Mouse (Mus musculus) T-helper 17 cell (primary cell): ENCODE data around the gene D930048N14Rik.
"Not testable (repeated sequence)": the region's sequence is repeated elsewhere in the genome, so short reads cannot be mapped to it uniquely, and the experiment has no call there.

Experiments
- in situ Hi-C, 2 experiments: fragments of 300-600 bp; cut with MboI, MseI; formaldehyde crosslinking; loops; 1 replicate in 1 of 2; 2 replicates in 1 of 2; pipeline ENCODE4 v1.15.1; 2025; ENCODE audit warnings: high pct_unique_total_duplicates in 2 of 2

D930048N14Rik gene

DNA sequence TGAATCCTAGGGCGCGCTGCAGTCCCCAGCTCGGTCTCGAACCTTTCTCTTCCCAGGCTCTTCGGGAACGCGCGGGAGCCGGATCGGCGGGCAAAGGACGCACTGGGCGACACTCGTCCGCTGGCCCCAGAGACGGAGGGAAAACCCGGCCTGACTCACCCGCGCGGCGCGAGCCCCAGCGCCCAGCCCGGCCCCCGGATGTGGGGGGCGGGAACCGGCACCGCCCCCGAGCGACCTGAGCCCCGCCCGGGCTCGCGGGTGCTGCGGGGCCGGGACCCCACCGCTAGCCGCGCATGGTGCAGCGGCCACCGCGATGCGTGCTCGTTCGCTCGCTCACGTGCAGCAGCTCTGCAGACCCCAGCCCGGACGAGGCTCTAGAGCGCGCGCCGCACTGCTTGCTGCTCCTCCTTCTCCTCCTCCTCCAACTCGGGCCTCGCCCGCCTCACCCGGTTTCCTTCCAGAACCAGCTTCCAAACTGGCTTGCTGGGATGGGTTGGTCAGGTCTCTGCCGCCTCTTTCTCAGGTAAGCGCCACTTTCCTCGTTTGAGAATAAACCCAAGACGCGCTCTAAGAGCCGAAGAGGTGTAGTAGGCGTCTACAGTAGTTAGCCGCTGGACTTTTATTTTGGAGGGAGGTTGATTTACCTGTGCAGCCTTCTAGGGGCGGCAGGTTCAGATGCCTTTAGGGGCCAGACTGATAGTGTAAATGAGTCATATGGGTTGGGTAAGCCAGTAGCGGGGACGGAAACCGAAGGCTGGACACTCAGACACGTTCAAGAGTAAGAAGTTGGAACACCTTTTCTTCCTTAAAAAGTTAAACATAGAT lies at the start of gene D930048N14Rik, which contains the start of gene N4bp3:
TSS of gene D930048N14Rik (plus strand) at position 264 of the 825 bp plus-strand sequence.
TSS of gene N4bp3 (minus strand) at position 152 of the 825 bp plus-strand sequence.
- in situ Hi-C loops = loop anchor here in 1 of 2 experiments (5.0 kb wide), 1 partner anchor 34 kb away; the partner anchor contains the start of gene Nhp2

DNA sequence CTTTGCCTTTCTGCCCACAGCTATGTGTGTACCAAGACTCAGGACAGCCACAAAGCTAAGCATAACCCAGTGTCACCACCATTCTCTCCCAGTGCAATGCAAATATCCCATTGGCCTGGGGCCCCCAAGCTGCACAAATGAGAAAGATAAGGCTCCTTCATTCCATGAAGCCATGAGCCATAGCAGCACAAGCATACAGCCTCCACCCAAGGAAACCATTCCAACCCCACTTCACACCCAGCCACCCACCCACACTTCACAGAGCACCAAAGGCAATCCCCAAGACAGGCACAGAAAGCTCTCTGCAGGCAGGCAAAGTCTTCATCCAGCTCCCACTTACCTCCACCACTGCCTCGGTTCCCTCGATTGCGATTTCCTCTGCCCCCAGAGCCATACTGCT lies 48.5 kb upstream of the D930048N14Rik start:
- in situ Hi-C loops = no loop called here

- in situ Hi-C loops = no loop called here
Observed at GRCm38 (mm10) chr11:51605602-51606446, 44.9 kb upstream of the D930048N14Rik start.

- in situ Hi-C loops = no loop called here
Observed at GRCm38 (mm10) chr11:51606447-51607095, 44.2 kb upstream of the D930048N14Rik start, which contains the start of gene Hnrnpab. Gene Hnrnpab (minus strand): TSS chr11:51606847.

DNA sequence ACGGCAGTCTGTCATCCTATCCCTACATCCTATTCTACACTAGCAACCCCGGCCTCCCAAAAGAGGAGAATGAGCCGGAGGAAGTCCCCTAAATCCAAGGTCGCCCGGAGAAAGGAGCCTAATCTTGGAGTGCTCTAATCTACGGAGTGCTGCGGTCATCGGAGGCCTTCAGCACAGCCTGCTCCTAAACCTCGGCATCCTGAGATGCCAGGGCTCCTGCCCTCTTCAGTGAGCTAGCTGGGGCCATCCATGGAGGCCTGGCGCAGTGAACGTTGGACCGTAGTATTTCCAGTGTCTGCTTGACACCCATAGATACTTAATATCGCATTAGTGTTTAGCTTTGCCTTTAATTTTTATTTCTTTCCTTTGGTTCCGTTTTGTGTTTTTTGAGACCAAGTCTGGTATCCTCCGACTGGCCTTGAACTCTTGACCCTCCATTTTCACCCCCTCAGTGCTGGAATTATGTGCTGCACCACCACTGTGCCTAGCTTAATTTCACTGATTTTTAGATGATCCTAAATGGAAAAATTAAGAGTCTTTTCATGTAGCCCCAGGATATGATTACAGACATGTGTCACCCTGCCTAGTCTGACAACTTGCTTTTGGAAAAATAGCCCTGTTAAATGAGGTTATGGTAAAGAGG lies 43.5 kb upstream of the D930048N14Rik start:
- in situ Hi-C loops = no loop called here

- in situ Hi-C loops = no loop called here
Observed at GRCm38 (mm10) chr11:51609266-51609909, 41.4 kb upstream of the D930048N14Rik start.

- in situ Hi-C loops = not testable (repeated sequence)
Observed at GRCm38 (mm10) chr11:51609940-51610339, 40.8 kb upstream of the D930048N14Rik start.

- in situ Hi-C loops = no loop called here
Observed at GRCm38 (mm10) chr11:51614256-51614655, 36.5 kb upstream of the D930048N14Rik start.

GRCm38 (mm10) chr11:51615129-51615528 lies 35.6 kb upstream of the D930048N14Rik start:
- in situ Hi-C loops = loop anchor here (5.0 kb wide), 3 partner anchors 37 to 72 kb away; partner anchors contain the start of genes 0610009B22Rik (in 1 of the 2), D930048N14Rik (in 1 of the 2) and N4bp3 (in 1 of the 2)

- in situ Hi-C loops = loop anchor here (5.0 kb wide), 3 partner anchors 37 to 72 kb away; partner anchors contain the start of genes 0610009B22Rik (in 1 of the 2), D930048N14Rik (in 1 of the 2) and N4bp3 (in 1 of the 2)
Observed at GRCm38 (mm10) chr11:51615601-51616000, 35.2 kb upstream of the D930048N14Rik start.

DNA sequence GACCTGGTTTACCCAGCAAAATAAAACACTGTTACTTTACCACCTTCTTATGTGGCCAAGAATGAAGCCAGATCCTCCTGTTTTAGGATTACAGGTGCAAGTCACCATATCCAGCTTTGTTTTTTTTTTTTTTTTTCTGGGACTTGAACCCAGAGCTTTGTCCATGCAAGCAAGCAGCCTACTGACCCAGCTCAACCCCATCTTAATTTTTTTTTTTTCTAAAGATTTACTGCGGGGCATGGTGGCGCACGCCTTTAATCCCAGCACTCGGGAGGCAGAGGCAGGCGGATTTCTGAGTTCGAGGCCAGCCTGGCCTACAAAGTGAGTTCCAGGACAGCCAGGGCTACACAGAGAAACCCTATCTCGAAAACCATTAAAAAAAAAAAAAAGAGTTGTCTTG lies 34.6 kb upstream of the D930048N14Rik start:
- in situ Hi-C loops = loop anchor here (5.0 kb wide), 3 partner anchors 36 to 71 kb away; partner anchors contain the start of genes 0610009B22Rik (in 1 of the 2), D930048N14Rik (in 1 of the 2) and N4bp3 (in 1 of the 2)

GRCm38 (mm10) chr11:51617693-51618092 lies 33.1 kb upstream of the D930048N14Rik start:
- in situ Hi-C loops = loop anchor here (5.0 kb wide), 3 partner anchors 35 to 70 kb away; partner anchors contain the start of genes 0610009B22Rik (in 1 of the 2), D930048N14Rik (in 1 of the 2) and N4bp3 (in 1 of the 2)

- in situ Hi-C loops = loop anchor here (5.0 kb wide), 3 partner anchors 33 to 68 kb away; partner anchors contain the start of genes 0610009B22Rik (in 1 of the 2), D930048N14Rik (in 1 of the 2) and N4bp3 (in 1 of the 2)
Observed at GRCm38 (mm10) chr11:51618894-51619408, 31.8 kb upstream of the D930048N14Rik start.

- in situ Hi-C loops = loop anchor here (5.0 kb wide), 3 partner anchors 33 to 68 kb away; partner anchors contain the start of genes 0610009B22Rik (in 1 of the 2), D930048N14Rik (in 1 of the 2) and N4bp3 (in 1 of the 2)
Observed at GRCm38 (mm10) chr11:51619409-51620060, 31.2 kb upstream of the D930048N14Rik start, which contains the start of gene Nhp2. Gene Nhp2 (plus strand): TSS chr11:51619735.

- in situ Hi-C loops = no loop called here
Observed at GRCm38 (mm10) chr11:51620084-51620483, 30.7 kb upstream of the D930048N14Rik start.

DNA sequence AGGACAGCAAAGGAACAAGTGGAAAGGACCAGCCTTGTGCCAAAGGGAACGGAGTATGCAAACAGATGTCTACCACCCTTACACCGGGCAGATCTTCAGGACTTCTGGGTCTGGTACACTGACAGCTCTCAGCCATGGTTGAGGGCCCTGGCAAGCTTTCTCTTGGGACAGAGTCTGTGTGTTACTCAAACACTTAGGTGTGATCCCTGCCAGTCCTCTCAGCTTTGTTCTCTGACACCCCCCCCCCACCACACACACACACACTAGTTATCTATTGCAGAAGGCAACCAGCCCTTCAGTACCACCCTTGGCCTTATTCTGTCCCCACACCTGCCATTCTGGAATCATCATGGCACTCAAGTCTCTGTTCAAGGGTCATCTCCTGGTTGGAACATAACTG lies 29.0 kb upstream of the D930048N14Rik start:
- in situ Hi-C loops = no loop called here

- in situ Hi-C loops = no loop called here
Observed at GRCm38 (mm10) chr11:51622971-51623491, 27.7 kb upstream of the D930048N14Rik start.

DNA sequence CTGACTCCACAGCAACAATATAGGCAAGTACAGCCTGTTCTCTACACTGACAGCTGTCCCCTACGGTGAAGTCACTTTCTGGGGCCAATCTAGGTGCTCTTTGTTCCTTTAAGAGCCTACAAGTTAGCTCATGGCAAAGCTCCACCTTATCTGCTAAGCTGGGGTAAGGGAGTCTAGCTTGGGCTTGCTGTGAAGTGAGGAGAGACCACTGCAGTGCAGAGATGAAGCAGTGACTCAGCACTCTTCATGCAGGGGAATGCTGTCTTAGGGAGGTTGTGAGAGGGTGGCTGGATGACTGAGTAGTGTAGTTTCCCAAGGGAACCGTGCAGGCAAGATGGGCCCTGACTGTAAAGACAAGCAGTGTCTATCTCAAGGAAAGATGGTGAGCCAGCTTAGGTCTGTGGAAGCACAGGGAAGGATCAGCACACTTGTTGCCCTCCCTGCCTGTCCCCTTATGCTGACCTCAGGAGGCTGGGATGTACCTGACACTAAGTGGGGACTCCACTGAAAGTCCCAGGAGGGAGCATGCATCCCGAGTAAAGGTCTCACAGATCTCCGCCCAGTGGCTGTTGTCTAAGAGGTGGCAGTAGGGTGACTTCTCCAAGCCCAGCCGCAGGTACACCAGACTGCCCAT lies 25.4 kb upstream of the D930048N14Rik start:
- in situ Hi-C loops = no loop called here
